Mouse (Mus musculus) brain, embryonic 14.5 days (tissue): ENCODE results near the gene Kalrn.

Source experiments
- CTCF ChIP-seq: fragments of 200-500 bp; IDR thresholded peaks from 2 replicates; pipeline ENCODE4 v1.5.1; 2012; ENCODE audit warnings: inconsistent platforms, mild to moderate bottlenecking, moderate library complexity, borderline replicate concordance; ENCODE audit not compliant: insufficient read depth, insufficient read length; ENCODE audit errors: extremely low read depth
- POLR2A ChIP-seq: fragments of 200-500 bp; IDR thresholded peaks from 2 replicates; pipeline ENCODE4 v1.6.1; 2012; ENCODE audit warnings: mild to moderate bottlenecking, inconsistent platforms, borderline replicate concordance; ENCODE audit not compliant: poor library complexity, insufficient read depth, insufficient read length, severe bottlenecking; ENCODE audit errors: extremely low read depth

- TF ChIP-seq CTCF, result no peak
- no peak for TF ChIP-seq POLR2A
Observed at GRCm38 (mm10) chr16:34119844-34120243, 453.5 kb downstream of the Kalrn start.
